Mouse (Mus musculus) forebrain, embryonic 13.5 days (tissue): Measurements from ENCODE around the gene Hist1h1a. TPM values are rescaled to one million over a fixed set of nuclear protein-coding genes. Genes with fewer than 3 reads are reported as not detected.
"Not testable (repeated sequence)": the region's sequence is repeated elsewhere in the genome, so short reads cannot be mapped to it uniquely, and the experiment has no call there.

Experiments
- ATAC-seq: fragments of 200-750 bp; cut with Nextera tagmentation; 2 replicates; pipeline ENCODE4 v1.8.0; 2017
- H3K27ac ChIP-seq: fragments of 300-500 bp; sonication (generic); 2 replicates; pipeline ENCODE4 v1.5.1; 2015; ENCODE audit warnings: inconsistent platforms, mild to moderate bottlenecking, moderate library complexity
- H3K27me3 ChIP-seq: fragments of 300-500 bp; sonication (generic); 2 replicates; pipeline ENCODE4 v1.6.1; 2015; ENCODE audit warnings: mild to moderate bottlenecking, inconsistent platforms
- H3K36me3 ChIP-seq: fragments of 300-500 bp; sonication (generic); 2 replicates; pipeline ENCODE4 v1.6.1; 2015; ENCODE audit warnings: mild to moderate bottlenecking, inconsistent platforms; ENCODE audit not compliant: poor library complexity, severe bottlenecking
- H3K4me1 ChIP-seq: fragments of 300-500 bp; sonication (generic); 2 replicates; pipeline ENCODE4 v1.6.1; 2015; ENCODE audit warnings: inconsistent platforms
- H3K4me2 ChIP-seq: fragments of 300-500 bp; sonication (generic); 2 replicates; pipeline ENCODE4 v1.6.1; 2015; ENCODE audit warnings: inconsistent platforms, mild to moderate bottlenecking, moderate library complexity
- H3K4me3 ChIP-seq: fragments of 300-500 bp; sonication (generic); 2 replicates; pipeline ENCODE4 v1.5.1; 2015; ENCODE audit warnings: mild to moderate bottlenecking, inconsistent platforms
- H3K9ac ChIP-seq: fragments of 300-500 bp; sonication (generic); 2 replicates; pipeline ENCODE4 v1.6.1; 2015; ENCODE audit warnings: mild to moderate bottlenecking, inconsistent platforms
- H3K9me3 ChIP-seq: fragments of 300-500 bp; sonication (generic); replicated peaks from 2 replicates; pipeline ENCODE4 v1.6.1; 2016; ENCODE audit warnings: inconsistent platforms
- WGBS: fragments of 180-500 bp; shearing (Covaris S2); methylation state at CpG from one replicate; pipeline ENCODE4 v1.1.7; 2015; 5-methylcytosine and 5-hydroxymethylcytosine counted together
- polyA plus RNA-seq: library from polyadenylated mRNA; unstranded; fragments of >200 nt; fragmentation: Nextera tagmentation; extraction: Ambion mirVana; gene quantifications from 2 replicates; pipeline ENCODE4 v1.2.1, GENCODE M21; 2015

Gene Hist1h1a
- 4.6 and 6.0 TPM in 2 replicates for polyA plus RNA-seq

DNA sequence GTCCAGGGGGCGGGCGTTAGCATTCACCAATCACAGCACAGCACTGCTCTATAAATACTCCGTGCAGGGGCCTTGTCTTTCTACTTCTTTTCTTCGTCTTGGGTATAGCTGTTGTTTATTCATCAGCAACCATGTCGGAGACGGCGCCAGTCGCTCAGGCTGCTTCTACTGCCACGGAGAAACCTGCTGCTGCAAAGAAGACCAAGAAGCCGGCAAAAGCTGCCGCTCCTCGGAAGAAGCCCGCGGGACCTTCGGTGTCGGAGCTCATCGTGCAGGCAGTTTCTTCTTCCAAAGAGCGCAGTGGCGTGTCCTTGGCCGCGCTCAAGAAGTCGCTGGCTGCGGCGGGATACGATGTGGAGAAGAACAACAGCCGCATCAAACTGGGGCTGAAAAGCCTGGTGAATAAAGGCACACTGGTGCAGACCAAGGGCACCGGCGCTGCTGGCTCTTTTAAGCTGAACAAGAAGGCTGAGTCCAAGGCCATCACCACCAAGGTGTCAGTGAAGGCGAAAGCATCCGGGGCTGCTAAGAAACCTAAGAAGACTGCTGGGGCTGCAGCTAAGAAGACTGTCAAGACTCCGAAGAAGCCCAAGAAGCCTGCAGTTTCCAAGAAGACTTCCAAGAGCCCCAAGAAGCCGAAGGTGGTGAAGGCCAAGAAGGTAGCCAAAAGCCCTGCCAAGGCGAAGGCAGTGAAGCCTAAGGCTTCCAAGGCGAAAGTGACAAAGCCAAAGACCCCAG is at the start of gene Hist1h1a:
TSS of gene Hist1h1a (plus strand) at position 81 of the 738 bp plus-strand sequence.
- Histone ChIP-seq H3K9ac (peak within 1 kb of the TSS; percentile 80), H3K4me3 (peak within 1 kb of the TSS; percentile 53), H3K4me1 (peaks cover 30% of the 10 kb centered on the region), H3K4me2 (peak within 1 kb of the TSS; percentile 78), H3K27ac (peak within 1 kb of the TSS; percentile 85), H3K36me3 (no peaks in the 10 kb centered on the region), H3K9me3 (no peaks in the 10 kb centered on the region), H3K27me3 (no peaks in the 10 kb centered on the region)
- 2% methylated on average over 34 of the region's 34 CpGs for WGBS
- ATAC-seq: peak; percentile 74

DNA sequence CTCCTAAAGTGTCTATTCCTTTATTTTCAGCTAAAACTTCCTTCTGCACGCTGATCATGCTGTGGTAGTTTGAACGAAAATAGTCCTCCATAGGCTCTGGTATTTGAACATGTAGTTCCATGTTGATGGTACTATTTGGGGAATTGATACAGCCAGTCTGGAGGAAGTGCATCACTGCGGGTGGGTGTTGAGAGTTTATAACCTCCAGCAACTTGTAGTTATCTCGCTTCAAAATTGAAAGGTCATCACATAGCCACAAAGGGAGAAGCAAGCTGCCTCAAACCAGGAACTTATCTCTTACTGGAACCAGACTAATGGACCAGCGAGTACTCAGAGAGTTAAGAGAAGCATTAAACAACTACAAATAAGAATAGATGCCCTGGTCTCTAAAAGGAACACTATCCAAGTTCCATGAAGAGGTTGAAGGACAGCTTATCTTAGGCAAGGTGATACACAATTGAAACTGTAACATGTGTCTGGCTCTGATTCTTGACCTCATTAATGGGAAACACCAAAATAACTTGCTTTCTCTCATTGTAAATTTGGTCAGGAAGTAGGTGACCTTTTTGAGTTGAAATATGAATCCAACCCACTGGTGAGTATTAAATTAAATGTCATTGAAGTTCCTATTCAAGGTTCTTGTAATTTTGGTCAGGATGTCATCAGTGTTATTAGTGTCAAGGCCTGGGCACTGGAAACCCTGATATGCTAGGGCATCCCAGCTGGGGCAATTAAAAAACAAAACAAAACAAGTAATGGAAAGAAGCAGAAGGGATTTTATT is 47.0 kb upstream of the Hist1h1a start:
- no peaks in the 10 kb centered on the region for H3K36me3 ChIP-seq
- H3K4me3 ChIP-seq: no peak overlapping the region
- H3K4me1 ChIP-seq: no peaks in the 10 kb centered on the region
- no peaks in the 10 kb centered on the region for H3K27me3 ChIP-seq
- H3K9me3 ChIP-seq: no peaks in the 10 kb centered on the region
- ATAC-seq: no peak
- H3K27ac ChIP-seq: no peak overlapping the region
- WGBS: 83% methylated on average over 5 of the region's 5 CpGs
- H3K4me2 ChIP-seq: no peak overlapping the region
- no peak overlapping the region for H3K9ac ChIP-seq

DNA sequence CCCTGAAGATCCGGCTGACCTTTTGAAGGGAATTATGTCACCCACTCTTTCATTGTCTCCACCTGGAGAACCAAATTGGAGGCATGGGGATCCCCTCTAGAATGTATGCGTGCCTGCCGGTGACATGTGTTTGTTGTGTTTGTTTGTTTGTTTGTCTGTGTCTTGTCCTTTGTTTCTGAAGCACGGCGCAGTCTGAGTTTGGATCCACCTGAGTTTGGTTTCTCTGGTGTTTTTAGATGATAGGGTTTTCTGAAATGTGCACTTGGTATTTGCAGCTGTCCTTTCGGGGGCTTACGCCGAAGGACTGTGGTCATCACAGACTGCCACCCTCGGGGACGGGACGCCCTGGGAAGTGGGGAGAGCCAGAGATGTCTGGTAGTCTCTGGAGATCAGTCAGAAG is 46.3 kb upstream of the Hist1h1a start:
- no peaks in the 10 kb centered on the region for H3K9me3 ChIP-seq
- no peak overlapping the region for H3K4me3 ChIP-seq
- ATAC-seq: no peak
- H3K4me2 ChIP-seq: no peak overlapping the region
- no peaks in the 10 kb centered on the region for H3K27me3 ChIP-seq
- 66% methylated on average over 11 of the region's 11 CpGs for WGBS
- H3K4me1 ChIP-seq: no peaks in the 10 kb centered on the region
- H3K36me3 ChIP-seq: no peaks in the 10 kb centered on the region
- H3K9ac ChIP-seq: no peak overlapping the region
- no peak overlapping the region for H3K27ac ChIP-seq

DNA sequence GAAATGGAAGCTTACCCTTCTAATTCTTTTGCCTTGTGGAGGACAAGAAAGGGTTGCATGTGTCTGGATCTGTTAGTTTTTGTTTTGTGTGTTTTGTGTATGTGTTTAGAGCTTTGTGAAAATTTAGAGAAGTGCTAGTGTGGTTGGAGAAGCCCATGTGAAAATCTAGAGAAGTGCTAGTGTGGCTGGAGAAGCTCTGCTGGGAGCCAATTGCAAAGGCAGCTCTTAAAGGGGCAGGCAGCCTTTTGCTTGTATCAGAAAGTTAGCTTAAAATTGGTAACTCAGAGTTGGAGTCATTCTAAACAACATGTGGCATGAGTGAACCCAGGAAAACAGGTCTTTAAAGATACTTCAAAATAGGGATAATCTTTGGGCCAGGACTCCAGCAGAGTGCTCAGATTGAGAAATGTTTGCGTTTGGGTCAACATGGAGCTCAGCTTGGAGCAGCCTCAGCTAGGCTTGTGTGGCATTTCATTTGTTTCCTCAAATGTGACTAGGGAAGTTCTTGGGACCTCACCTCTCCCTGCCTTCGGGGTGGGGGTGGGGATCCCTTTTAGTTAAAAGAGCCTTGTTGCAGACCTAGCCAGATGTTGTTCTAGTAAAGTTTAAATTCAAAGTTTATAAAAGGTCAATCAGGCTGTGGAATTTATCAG is 45.7 kb upstream of the Hist1h1a start:
- not testable (repeated sequence) for H3K4me1 ChIP-seq, H3K27me3 ChIP-seq, H3K36me3 ChIP-seq, H3K27ac ChIP-seq, H3K4me3 ChIP-seq, H3K9me3 ChIP-seq, H3K4me2 ChIP-seq, ATAC-seq, H3K9ac ChIP-seq
- WGBS: 13% methylated on average over 2 of the region's 2 CpGs

DNA sequence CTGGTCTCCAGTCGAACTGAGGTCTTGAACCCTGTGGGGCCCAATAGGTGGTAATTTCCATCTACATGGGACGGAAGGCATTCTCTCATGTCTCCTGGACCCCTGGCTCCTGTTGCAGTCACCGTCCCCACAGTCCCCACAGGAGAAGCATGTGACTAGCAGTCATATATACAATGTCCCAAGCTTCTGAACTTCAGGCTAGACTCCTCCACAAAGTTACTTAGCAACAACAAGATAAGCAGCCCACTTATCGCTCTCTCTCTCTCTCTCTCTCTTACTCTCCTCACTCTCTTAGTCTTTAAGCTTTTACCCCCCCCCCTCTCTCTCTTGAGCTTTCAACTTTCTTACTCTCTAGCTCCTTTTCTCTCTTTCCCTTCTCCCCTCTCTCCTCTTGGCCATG is 39.2 kb upstream of the Hist1h1a start:
- H3K36me3 ChIP-seq: no peaks in the 10 kb centered on the region
- no peak for ATAC-seq
- 90% methylated on average over 4 of the region's 4 CpGs for WGBS

DNA sequence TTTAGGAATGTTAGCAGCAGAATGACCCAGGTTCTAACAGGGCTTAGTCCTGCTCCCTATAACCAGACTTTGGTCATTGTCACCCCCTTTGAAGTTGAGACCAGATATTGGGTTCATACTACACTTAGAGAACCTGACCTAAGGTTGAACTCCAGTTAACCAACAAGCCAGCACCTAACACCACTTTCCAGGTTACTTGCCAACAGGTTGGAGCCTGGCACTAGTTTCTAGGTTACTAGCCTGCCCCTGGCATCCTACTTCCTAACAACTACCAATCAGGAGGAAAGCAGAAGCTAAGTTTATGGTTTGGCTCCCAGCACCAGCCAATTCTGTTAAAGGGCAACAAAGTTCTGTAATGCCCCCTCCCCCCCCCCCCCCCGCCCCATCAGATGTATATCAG is 38.3 kb upstream of the Hist1h1a start:
- Histone ChIP-seq H3K36me3 (no peaks in the 10 kb centered on the region), H3K4me3 (no peak overlapping the region), H3K27me3 (no peaks in the 10 kb centered on the region), H3K27ac (no peak overlapping the region), H3K4me2 (no peak overlapping the region), H3K4me1 (no peaks in the 10 kb centered on the region), H3K9me3 (no peaks in the 10 kb centered on the region), H3K9ac (no peak overlapping the region)
- ATAC-seq: no peak
- WGBS: 38% methylated on average over 1 of the region's 1 CpGs

More for the DNA sequence above, 39.2 kb upstream of the Hist1h1a start:
- Histone ChIP-seq H3K9ac (no peak overlapping the region), H3K27ac (no peak overlapping the region), H3K9me3 (no peaks in the 10 kb centered on the region), H3K27me3 (no peaks in the 10 kb centered on the region), H3K4me1 (no peaks in the 10 kb centered on the region), H3K4me3 (no peak overlapping the region), H3K4me2 (no peak overlapping the region)

DNA sequence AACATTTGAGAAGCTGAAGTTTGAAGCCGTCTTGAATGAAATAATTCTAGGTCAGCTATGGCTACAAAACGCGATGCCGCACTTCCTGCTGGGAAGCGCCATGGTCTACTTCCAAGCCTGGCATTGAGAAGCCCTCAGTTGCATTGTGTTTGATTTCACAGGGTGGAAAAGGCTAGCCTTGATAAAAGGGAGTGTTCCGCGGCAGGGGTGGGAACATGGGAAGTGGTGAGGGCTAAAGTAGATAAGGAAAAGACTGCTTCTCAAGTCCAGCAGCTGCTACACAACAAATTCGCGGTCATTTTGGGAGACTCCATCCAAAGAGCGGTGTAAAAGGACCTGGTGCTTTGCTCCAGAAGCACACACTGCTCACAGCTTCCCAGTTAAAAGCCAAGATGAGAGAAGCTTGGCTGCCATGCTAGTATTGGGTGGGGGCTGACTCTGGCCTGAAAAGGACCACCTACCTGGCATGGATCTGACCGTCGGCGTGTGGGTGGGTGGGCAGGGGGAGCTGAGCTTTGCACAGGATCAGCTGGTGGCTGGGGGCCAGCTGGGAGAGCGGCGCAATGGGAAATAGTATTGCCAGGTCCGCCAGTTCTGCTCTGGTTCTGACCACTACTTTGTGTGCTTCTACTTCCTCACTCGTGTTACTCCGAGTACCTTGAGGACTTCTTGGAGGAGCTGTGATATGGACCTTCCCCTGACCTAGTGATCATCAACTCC is 34.8 kb upstream of the Hist1h1a start:
- no peaks in the 10 kb centered on the region for H3K4me1 ChIP-seq
- no peak overlapping the region for H3K4me3 ChIP-seq
- no peak overlapping the region for H3K4me2 ChIP-seq
- WGBS: 89% methylated on average over 18 of the region's 18 CpGs
- no peak overlapping the region for H3K27ac ChIP-seq
- H3K36me3 ChIP-seq: no peaks in the 10 kb centered on the region
- no peak for ATAC-seq
- H3K9ac ChIP-seq: no peak overlapping the region
- H3K27me3 ChIP-seq: no peaks in the 10 kb centered on the region
- H3K9me3 ChIP-seq: no peaks in the 10 kb centered on the region

DNA sequence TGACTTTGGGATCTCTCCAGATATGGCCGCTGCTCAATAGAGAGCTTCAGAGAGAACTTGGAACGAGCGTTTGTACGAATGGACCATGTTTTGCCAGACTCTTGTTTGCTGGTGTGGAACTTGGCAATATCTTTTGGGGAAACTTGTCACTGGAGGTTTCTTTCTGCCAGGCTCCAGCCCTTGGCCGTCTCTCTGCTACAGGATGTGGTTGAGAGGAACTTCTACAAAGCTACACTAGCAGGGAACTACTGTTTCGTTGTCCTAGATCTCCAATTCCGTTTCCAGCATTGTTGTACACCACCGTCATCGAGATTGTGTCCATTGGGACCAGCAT is 34.3 kb upstream of the Hist1h1a start:
- Histone ChIP-seq H3K36me3 (no peaks in the 10 kb centered on the region), H3K4me2 (no peak overlapping the region), H3K27ac (no peak overlapping the region), H3K9ac (no peak overlapping the region), H3K4me1 (no peaks in the 10 kb centered on the region), H3K9me3 (no peaks in the 10 kb centered on the region), H3K4me3 (no peak overlapping the region), H3K27me3 (no peaks in the 10 kb centered on the region)
- WGBS: 93% methylated on average over 9 of the region's 9 CpGs
- ATAC-seq: no peak

DNA sequence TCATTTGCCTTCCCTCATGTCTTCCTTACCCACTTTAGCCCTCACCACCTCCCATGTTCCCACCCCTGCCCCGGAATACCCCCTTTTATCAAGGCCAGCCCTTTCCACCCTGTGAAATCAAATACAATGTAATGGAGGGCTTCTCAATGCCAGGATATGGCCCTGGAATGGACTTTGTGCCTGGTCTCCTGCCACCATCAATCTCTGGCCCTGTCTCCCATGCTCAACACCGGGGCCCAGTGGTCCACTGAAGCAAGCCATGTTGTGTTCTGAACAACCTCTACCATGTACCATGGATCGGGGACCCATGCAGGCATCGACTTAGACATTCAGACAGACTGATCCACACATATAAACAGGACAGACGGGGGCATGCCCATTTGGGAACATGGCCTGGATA is 33.8 kb upstream of the Hist1h1a start:
- Histone ChIP-seq H3K4me1 (no peaks in the 10 kb centered on the region), H3K4me2 (no peak overlapping the region), H3K27me3 (no peaks in the 10 kb centered on the region), H3K27ac (no peak overlapping the region), H3K9ac (no peak overlapping the region), H3K9me3 (no peaks in the 10 kb centered on the region), H3K4me3 (no peak overlapping the region), H3K36me3 (no peaks in the 10 kb centered on the region)
- WGBS: 94% methylated on average over 5 of the region's 5 CpGs
- ATAC-seq: no peak

DNA sequence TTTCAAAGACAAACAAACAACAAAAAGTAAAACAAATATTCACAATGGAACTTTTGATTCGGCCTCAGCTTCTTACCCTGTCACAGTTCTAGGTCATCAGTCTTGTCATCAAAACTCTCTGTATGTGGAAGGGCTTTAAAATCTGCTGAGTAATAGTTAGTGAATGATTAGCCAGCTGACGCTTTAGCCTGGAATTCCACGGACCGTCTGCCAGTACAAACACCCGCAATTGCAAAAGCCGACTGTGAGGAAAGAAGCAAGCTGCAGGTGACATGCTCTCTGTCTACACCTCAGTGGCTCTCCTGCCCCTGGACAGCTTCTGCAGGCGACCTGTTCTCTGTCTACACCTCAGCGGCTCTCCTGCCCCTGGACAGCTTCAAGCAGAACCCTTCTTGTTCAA is 33.0 kb upstream of the Hist1h1a start:
- Histone ChIP-seq H3K9ac (no peak overlapping the region), H3K4me3 (no peak overlapping the region), H3K27me3 (no peaks in the 10 kb centered on the region), H3K4me1 (no peaks in the 10 kb centered on the region), H3K36me3 (no peaks in the 10 kb centered on the region), H3K27ac (no peak overlapping the region), H3K9me3 (no peaks in the 10 kb centered on the region), H3K4me2 (no peak overlapping the region)
- WGBS: 62% methylated on average over 8 of the region's 8 CpGs
- ATAC-seq: no peak

DNA sequence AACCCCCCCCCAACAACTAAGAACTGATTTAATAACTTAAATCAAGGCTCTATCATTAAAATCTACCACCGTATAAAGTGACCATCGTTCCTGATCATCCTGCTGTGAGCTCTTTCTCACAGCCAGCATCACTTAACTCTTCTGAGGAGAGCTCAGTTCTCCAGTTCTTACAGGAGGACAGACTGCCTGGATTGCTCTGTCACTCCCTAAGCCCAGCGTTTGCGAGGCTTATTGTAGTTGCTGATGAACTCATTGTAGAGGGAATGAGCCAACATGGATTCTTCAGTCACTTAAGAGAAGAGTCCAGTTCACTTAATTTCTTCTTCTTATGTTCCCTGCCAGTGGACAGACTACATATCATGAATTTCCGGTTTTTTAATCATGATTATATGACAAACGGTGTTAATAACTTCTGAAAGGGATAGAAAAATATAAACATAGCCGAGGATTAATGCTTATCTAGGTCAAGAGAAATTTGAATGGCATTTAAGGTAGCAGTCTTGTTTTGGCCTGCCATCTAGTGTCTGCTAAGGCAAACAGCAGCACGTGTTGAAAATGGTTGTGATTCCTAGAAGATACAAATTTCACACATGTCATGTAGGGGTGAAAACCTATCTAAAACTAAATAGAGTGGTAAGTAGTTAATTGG is 31.2 kb upstream of the Hist1h1a start:
- Histone ChIP-seq H3K4me1 (no peaks in the 10 kb centered on the region), H3K4me2 (no peak overlapping the region), H3K9ac (no peak overlapping the region), H3K9me3 (no peaks in the 10 kb centered on the region), H3K27ac (no peak overlapping the region), H3K36me3 (no peaks in the 10 kb centered on the region), H3K27me3 (no peaks in the 10 kb centered on the region), H3K4me3 (no peak overlapping the region)
- ATAC-seq: 0 out of 2 replicates have a peak, but pooled peaks have one; percentile 51
- 26% methylated on average over 8 of the region's 8 CpGs for WGBS
